9 mouse cellular contexts compared by ENCODE assay signal in the genomic region with DNA sequence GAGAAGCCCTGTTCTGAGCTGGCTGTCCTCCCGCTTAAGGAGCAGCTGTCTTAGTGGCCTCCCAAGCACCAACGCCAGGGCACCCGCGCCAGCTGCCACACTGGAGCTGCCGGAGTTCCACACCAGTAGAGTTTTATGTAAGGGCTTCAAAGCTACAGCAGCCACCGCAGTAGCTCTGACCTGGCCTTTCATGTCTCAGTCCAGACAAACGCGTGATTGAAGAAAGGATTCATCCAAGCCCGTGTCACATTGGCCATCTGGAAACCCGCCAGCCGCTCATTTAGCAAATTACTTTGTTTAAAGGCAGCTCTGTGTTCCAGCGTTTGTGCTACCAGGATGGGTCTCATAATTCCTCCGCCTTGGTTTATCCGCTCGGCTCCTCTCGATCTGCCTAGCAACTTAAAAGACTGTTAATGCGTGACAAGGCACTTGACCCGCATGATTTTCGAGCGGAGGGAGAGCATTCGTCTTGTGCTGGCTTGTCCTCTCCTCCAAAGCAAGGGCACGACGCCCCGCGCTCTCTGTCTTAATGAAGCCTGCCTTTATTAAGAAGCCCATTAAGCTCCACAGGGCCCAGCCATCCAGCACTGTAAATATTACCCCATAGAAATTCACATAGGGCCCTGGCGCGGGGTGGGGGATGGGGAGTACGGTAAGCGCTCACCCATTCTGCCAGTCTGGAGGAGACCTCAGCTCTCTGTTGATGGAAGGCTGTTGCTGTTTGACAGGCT. TPM values are rescaled to one million over a fixed set of nuclear protein-coding genes. Genes with fewer than 3 reads are reported as not detected.
DNase-seq lines count a peak whose midpoint lies in the region; ATAC-seq and TF ChIP-seq lines count a peak whose summit lies in the region.
"Had no signal": no experiment of that assay in that cellular context is flagged by ENCODE, and none has a peak within 500 bp of the region (broad histone marks: within the 10 kb centered on the region; RNA-seq: fewer than 3 reads in every experiment).

A gene (plus strand): TSS at position 681 of the 731 bp plus-strand sequence.

- peak; percentile 56 for ATAC-seq in forebrain, embryonic 16.5 days
- no peak for ATAC-seq in limb, embryonic 11.5 days (ENCODE audit: insufficient number of reproducible peaks, low FRiP score, low TSS enrichment, low read depth)

- no peak for TF ChIP-seq POLR2A in kidney, adult 2 months (IDR thresholded peaks at IDR 0.05; ENCODE audit: low read depth, low read length)

- H3K27ac ChIP-seq in ES-E14 (ENCODE audit: insufficient read depth, low read depth, low read length, poor library complexity, severe bottlenecking) = no peak within 1 kb of the TSS
- peak within 1 kb of the TSS; percentile 81 for H3K27ac ChIP-seq in forebrain, embryonic 16.5 days (ENCODE audit: low read length)
- H3K27ac ChIP-seq in kidney, adult 2 months (ENCODE audit: insufficient read depth, low read depth, low read length) = no peak within 1 kb of the TSS
- 0 out of 2 replicates have a peak within 1 kb of the TSS, but pooled peaks have one; percentile 21 for H3K27ac ChIP-seq in limb, embryonic 11.5 days (replicated peaks; ENCODE audit: low read depth, low read length)

- peak within 1 kb of the TSS; percentile 25 to 62 for H3K4me3 ChIP-seq in ES-E14 (ENCODE audit: insufficient read depth in 1 of 2, low read depth in 1 of 2, low read length in 2 of 2, poor library complexity in 1 of 2, severe bottlenecking in 1 of 2)
- no peak within 1 kb of the TSS for H3K4me3 ChIP-seq in forebrain, embryonic 16.5 days (replicated peaks; ENCODE audit: low read length)
- H3K4me3 ChIP-seq in kidney, adult 2 months (ENCODE audit: insufficient read depth, low read depth, low read length) = no peak within 1 kb of the TSS
- no peak within 1 kb of the TSS for H3K4me3 ChIP-seq in limb, embryonic 11.5 days (ENCODE audit: low read depth, low read length)
- H3K4me3 ChIP-seq: megakaryocyte, embryonic 14.5 days had no signal

- DNase-seq in ES-E14 (ENCODE audit: low read depth, low spot score) (no peak), adipocyte (ENCODE audit: low spot score) (no peak)
- DNase-seq in cerebellum, adult 18-20 months = peak; percentile 20 to 48
- DNase-seq in kidney, adult 2 months = peak; percentile 60
- peak; percentile 57 for DNase-seq in limb, embryonic 11.5 days (ENCODE audit: low spot score)
- peak; percentile 99 for DNase-seq in retina, postnatal 1 day
- no peak for DNase-seq in spleen, adult 18-20 months

- in situ Hi-C loops in ES-E14 (cut with MboI; ENCODE audit: low sequenced_read_pairs in 2 of 2, unreplicated experiment in 2 of 2) = no loop called here

- WGBS in forebrain, embryonic 16.5 days = 3% methylated on average over 29 of the region's 29 CpGs
- 32% methylated on average over 29 of the region's 29 CpGs for WGBS in kidney, adult 2 months
- WGBS in limb, embryonic 11.5 days = 19% methylated on average over 29 of the region's 29 CpGs

- TF ChIP-seq CTCF in kidney, adult 2 months (conservative IDR thresholded peaks at IDR 0.05; ENCODE audit: insufficient read depth, insufficient read length, low read depth, low read length) = no peak

- peak within 1 kb of the TSS; percentile 4; the same call in 1 of the 2 replicates for H3K9ac ChIP-seq in ES-E14 (ENCODE audit: insufficient read depth, low read depth, low read length, poor library complexity, severe bottlenecking)
- peak within 1 kb of the TSS; percentile 47 for H3K9ac ChIP-seq in forebrain, embryonic 16.5 days (replicated peaks; ENCODE audit: low read depth, low read length)
- H3K9ac ChIP-seq in limb, embryonic 11.5 days (ENCODE audit: low read length) = peak within 1 kb of the TSS; percentile 24; the same call in 1 of the 2 replicates

- peak within 1 kb of the TSS; percentile 42 for H3K4me2 ChIP-seq in forebrain, embryonic 16.5 days (ENCODE audit: low read length)
- H3K4me2 ChIP-seq in limb, embryonic 11.5 days (ENCODE audit: low read depth, severe bottlenecking) = peak within 1 kb of the TSS; percentile 41

- H3K4me1 ChIP-seq in ES-E14 (ENCODE audit: control insufficient read depth in 2 of 2, insufficient read depth in 2 of 2, low read length in 2 of 2, poor library complexity in 1 of 2) = peaks cover 7 to 21% of the 10 kb centered on the region in 2 experiments; a peak in 3 of 4 replicates
- H3K4me1 ChIP-seq in forebrain, embryonic 16.5 days (replicated peaks; ENCODE audit: control insufficient read depth, insufficient read depth, low read length) = peaks cover 36% of the 10 kb centered on the region
- H3K4me1 ChIP-seq in kidney, adult 2 months (ENCODE audit: control insufficient read depth, insufficient read depth, low read length) = no peaks in the 10 kb centered on the region
- peaks cover 9% of the 10 kb centered on the region for H3K4me1 ChIP-seq in limb, embryonic 11.5 days (ENCODE audit: control insufficient read depth, insufficient read depth, low read length)

- no peaks in the 10 kb centered on the region for H3K36me3 ChIP-seq in ES-E14 (ENCODE audit: control insufficient read depth, insufficient read depth, low read length, poor library complexity, severe bottlenecking)
- H3K36me3 ChIP-seq in forebrain, embryonic 16.5 days (ENCODE audit: control insufficient read depth, insufficient read depth) = no peaks in the 10 kb centered on the region
- H3K36me3 ChIP-seq in kidney, adult 2 months (ENCODE audit: control insufficient read depth, insufficient read depth, low read length) = no peaks in the 10 kb centered on the region
- no peaks in the 10 kb centered on the region for H3K36me3 ChIP-seq in limb, embryonic 11.5 days (ENCODE audit: control insufficient read depth, insufficient read depth, low read length)

- H3K9me3 ChIP-seq in ES-E14 (ENCODE audit: control insufficient read depth, insufficient read depth, low read depth, low read length) = no peaks in the 10 kb centered on the region
- H3K9me3 ChIP-seq in forebrain, embryonic 16.5 days (ENCODE audit: control insufficient read depth, low read length) = no peaks in the 10 kb centered on the region
- H3K9me3 ChIP-seq in limb, embryonic 11.5 days (ENCODE audit: control insufficient read depth, low read length) = no peaks in the 10 kb centered on the region
- H3K9me3 ChIP-seq: megakaryocyte, embryonic 14.5 days had no signal

- H3K27me3 ChIP-seq in forebrain, embryonic 16.5 days (replicated peaks; ENCODE audit: control insufficient read depth, insufficient read depth, low read length) = no peaks in the 10 kb centered on the region
- H3K27me3 ChIP-seq in kidney, adult 2 months (replicated peaks; ENCODE audit: control insufficient read depth, insufficient read depth, low read length) = no peaks in the 10 kb centered on the region
- H3K27me3 ChIP-seq in limb, embryonic 11.5 days (ENCODE audit: control insufficient read depth, insufficient read depth, low read length) = no peaks in the 10 kb centered on the region

TF ChIP-seq in ES-E14, 5 proteins besides CTCF, POLR2A, EP300 and RAD21:
- TF ChIP-seq ZNF384 (IDR thresholded peaks at IDR 0.05; ENCODE audit: low read depth, low read length) (no peak), ZC3H11A (IDR thresholded peaks at IDR 0.05; ENCODE audit: borderline replicate concordance, low read depth, low read length) (no peak), MAFK (IDR thresholded peaks at IDR 0.05; ENCODE audit: insufficient read depth, low read depth, low read length) (no peak), CHD2 (IDR thresholded peaks at IDR 0.05; ENCODE audit: low read depth, low read length) (no peak), HCFC1 (IDR thresholded peaks at IDR 0.05; ENCODE audit: borderline replicate concordance, insufficient read depth, low read length) (no peak)

RNA-seq across cellular contexts. Expression of the gene that starts here (rescaled TPM):
- 1.1 and 1.5 TPM in 2 replicates for total RNA-seq in ES-E14 (2012; rRNA removed)
- 0.14 and 0.19 TPM in 2 replicates for polyA plus RNA-seq in forebrain, embryonic 16.5 days (2015; fragmentation: Nextera tagmentation; extraction: Ambion mirVana)
- 0.03 TPM in 1 of 2 replicates, not detected in the other for polyA plus RNA-seq in kidney, adult 2 months (2012; rRNA removed)
- polyA plus RNA-seq in limb, embryonic 11.5 days (2014; fragmentation: Nextera tagmentation; extraction: Ambion mirVana) = not detected in 2 replicates

Comparison
In these comparisons a context has a peak if more than half of its experiments do, and no peak if none do; other contexts are left out.
1. Peak in ATAC-seq, H3K27ac ChIP-seq, H3K9ac ChIP-seq and H3K4me2 ChIP-seq in forebrain, embryonic 16.5 days; RNA of the gene not detected or under 1 TPM.
2. Peak in DNase-seq in kidney, adult 2 months; RNA of the gene not detected or under 1 TPM.
3. Peak in DNase-seq, H3K27ac ChIP-seq, H3K9ac ChIP-seq and H3K4me2 ChIP-seq in limb, embryonic 11.5 days; RNA of the gene not detected or under 1 TPM.
4. DNase-seq: peak in cerebellum, adult 18-20 months (2 of 2) and retina, postnatal 1 day (single experiment); none in ES-E14 (single experiment), spleen, adult 18-20 months (0 of 2) and adipocyte (single experiment).
5. H3K4me3 ChIP-seq: peak in ES-E14 (2 of 2); none in forebrain, embryonic 16.5 days (single experiment), kidney, adult 2 months (single experiment) and limb, embryonic 11.5 days (single experiment).
6. Peak in every context shown above with its lines, with median percentiles within 50 percentile points of each other: H3K9ac ChIP-seq.